Mouse (Mus musculus): ENCODE data around the gene Fmo4.

Gene Fmo4

DNA sequence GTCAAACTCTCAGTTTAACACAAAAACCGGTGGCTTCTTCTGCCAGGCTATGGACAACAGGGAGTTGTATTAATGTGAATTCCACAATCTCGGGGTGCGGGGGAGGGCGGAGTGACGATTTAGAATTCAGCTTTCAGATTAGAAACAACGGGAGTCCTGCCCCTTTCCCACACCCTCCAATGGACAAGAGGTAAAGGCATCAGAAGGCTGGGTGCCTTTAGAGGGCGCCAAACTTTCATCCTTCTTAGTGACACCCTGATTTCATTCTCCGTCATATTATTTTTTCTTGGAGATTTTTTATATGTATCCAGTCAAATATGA lies at the start of gene Fmo4:
TSS of gene Fmo4 (minus strand) at position 137 of the 321 bp plus-strand sequence.
- peak in 1 of 2 experiments; percentile 9 for DNase-seq (ENCODE audit: low spot score in 2 of 2)

- no peak for DNase-seq (ENCODE audit: low spot score in 2 of 2)
Observed at GRCm38 (mm10) chr1:162862328-162862727, 48.6 kb upstream of the Fmo4 start.

DNA sequence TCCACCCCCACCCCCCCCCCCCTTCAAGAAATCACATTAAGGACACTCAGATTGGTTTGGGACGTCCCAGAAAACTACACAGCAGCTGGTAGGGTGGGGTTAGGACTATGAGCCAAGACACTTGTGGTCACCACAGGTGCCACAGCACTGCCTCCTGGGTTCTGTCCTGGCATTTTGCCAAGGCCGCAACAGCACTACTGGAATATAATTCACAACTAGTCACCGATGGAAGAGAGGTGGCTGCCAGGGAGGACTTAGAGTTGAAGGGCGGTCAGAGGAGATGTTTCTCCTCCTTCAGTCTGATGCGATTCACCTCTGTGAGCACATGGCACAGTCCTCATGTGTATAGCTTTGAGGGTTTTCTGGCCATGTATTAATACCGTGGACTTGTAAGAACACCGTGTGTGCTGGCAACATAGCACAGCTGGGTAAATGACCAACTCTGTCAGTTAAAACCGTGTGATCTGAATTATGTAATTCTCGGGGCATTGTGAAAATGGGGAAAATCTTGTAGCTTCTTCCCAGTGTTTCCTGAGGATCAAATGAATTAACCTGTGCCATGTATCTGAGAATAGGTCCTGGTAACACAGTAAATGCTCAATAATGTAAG lies 46.3 kb upstream of the Fmo4 start:
- DNase-seq (ENCODE audit: low spot score in 2 of 2) = no peak

GRCm38 (mm10) chr1:162859545-162859976 lies 45.8 kb upstream of the Fmo4 start:
- no peak for DNase-seq (ENCODE audit: low spot score in 2 of 2)

DNA sequence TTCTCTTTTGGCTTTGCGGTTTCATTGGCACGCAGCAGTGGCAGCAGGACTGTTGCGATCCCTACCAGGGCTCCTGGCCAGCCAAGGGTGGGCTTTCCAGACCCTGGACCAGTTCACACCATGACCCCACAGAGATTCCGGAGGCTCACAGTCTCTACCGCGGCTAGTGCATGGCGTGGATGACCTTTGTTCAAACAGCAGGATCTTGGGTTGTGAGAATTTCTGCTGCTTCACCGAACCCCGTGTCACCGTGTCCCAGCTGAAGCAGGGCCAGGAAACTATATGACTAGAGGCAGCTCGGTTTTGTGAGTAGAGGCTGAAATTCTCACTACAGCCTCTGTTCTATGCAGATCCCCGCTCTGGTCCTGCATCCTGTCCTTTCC lies 45.0 kb upstream of the Fmo4 start:
- DNase-seq (ENCODE audit: low spot score in 2 of 2) = no peak

DNA sequence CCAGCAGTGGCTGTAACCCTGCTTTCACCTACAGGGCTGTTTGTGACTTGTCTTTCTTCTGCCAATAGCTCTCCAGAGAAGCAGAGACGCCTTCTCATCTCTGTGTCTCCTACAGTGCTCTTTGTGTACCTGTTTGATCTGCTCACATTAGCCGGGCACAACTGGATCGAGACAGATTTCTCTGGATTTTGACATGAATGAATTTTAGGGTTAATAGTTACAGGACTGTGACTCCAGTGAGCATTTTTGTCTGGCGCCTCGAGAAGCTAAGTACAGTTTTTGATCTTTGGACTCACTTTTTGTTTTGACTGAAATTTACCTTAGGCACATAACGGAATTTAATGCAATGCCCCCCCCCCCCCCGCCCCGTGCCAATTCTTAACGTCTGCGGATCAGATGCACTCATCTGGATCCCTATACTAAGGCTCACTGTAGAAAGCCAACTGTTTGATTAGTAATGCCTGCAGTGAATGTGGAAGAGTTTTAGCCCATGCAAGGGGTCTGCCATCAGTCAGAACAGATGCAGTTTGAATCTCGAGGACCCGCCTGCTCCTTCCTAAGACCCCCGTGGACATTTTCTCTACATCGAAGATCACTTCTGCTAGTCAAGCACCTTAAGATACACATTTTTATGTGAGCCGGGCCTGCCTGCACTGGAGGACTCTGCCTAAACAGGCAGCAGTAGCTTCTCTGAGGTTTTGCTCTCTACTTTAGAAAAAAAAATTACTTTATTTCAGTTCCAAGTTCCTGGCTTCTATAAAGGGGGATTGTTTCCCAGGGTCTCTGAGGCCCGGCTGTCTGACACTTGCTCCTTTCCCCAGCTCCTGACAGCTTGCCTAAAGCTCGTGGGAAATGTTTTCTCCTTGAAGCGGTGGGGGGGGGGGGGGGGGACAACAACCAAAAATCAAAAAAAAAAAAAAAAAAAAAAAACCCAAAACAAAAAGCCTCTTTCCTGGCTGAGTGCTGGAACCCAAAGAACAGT lies 44.3 kb upstream of the Fmo4 start:
- DNase-seq (ENCODE audit: low spot score in 2 of 2) = no peak

DNA sequence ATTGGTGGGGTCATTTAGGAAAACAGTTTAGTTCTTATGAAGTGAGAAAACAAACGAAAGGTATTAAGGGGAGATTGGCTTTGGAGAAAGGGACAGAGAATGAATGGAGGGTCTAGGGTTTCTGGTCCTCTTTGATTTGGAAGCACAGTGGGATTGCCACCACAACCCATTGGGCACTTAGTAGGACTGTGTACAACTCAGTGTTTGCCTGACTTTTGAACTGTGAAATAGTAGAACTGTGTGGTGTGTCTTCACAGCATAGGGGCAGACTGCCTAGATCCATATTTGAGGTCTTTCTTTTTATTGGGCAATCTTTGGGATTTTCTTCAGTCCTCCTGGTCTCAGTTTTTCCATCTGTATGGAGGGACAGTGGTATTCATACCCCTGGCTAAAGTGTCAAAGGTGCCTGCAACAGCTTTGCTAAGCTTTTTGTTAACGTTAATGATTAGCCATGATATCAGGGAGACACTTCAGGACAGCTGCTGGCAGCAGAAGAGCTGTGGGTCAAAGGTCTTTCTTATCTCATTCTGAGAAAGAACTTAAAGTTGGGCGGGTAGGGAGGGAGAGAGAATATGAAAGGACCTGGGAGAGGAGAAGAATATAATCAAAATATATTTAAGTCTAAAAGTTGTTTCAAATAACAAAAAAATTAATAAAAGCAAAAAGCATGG lies 40.2 kb upstream of the Fmo4 start:
- DNase-seq (ENCODE audit: low spot score in 2 of 2) = no peak

DNA sequence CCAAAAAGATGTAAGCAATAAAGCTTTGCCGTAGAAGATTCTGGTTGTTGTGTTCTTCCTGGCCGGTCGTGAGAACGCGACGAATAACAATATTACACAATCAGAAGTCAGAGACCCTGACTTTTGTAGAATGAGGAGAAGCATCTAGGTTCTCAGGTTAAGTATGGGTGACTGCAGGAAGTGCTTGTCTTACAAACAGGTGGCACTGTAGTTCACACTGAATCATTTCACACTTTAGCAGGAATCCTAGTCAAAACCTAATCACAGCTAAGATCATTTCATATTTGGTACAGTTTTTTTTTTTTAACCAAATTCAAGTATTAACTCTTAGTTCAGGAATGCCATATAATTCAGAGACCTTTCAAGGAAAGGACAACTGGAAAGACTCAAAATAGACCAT lies 33.8 kb upstream of the Fmo4 start:
- no peak for DNase-seq (ENCODE audit: low spot score in 2 of 2)

GRCm38 (mm10) chr1:162840211-162840610 lies 26.4 kb upstream of the Fmo4 start:
- DNase-seq (ENCODE audit: low spot score in 2 of 2) = no peak

DNA sequence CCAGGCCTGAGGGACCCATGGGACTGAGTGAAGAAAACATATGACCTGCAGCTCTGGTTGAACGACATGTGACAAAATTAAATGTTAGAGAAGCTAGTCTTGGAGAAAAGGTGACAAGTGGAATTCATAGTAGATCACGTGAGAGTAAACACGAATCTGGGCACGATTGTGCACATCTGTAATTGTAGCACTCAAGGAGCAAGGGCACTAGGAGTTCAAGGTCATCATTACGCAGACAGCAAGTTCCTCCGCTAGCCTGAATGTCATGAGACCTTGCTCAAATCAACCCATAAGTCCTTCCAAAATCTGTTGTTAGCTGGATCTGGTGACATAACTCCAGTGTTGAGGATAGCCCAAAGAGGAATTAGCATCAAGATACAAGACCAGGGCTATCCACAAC lies 25.2 kb upstream of the Fmo4 start:
- DNase-seq (ENCODE audit: low spot score in 2 of 2) = no peak

DNA sequence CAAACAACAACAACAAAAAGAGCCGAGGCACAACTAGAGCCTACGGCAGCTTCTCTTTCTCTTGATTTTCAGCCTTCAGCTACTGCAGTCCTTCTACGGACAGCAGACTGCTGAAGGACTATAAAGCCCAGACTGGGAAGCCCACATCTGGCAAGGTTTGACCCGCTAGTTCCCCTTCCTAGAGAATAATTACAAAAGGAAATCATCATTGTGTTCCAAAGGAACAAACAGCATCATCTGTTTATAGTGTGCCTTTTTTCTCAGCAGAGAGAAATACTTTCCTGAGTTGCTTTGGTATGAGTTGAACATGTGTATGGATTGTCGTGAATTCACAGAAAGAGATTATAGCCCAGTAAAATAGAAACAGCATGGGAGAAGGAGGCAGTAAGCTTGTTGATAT lies 20.6 kb upstream of the Fmo4 start:
- no peak for DNase-seq (ENCODE audit: low spot score in 2 of 2)

DNA sequence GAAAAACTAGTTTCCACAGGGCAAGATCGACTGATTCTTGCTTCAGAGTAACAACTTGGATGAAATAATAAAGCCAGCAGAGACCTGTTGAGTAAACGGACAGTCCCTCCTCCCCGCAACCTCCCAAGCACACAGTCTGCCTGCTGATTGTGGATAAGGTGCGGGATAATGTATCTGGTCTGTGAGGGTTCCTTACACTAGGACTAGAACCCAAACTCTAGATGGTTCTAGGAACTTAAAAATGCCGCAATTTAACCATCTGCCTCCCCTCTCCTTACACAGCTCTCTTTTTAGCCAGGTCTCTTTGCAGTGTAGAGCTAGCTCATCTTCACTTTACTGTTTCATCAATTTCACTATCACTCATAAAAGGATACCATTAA lies 18.8 kb upstream of the Fmo4 start:
- no peak for DNase-seq (ENCODE audit: low spot score in 2 of 2)

- no peak for DNase-seq (ENCODE audit: low spot score in 2 of 2)
Observed at GRCm38 (mm10) chr1:162831838-162832573, 18.2 kb upstream of the Fmo4 start.

DNA sequence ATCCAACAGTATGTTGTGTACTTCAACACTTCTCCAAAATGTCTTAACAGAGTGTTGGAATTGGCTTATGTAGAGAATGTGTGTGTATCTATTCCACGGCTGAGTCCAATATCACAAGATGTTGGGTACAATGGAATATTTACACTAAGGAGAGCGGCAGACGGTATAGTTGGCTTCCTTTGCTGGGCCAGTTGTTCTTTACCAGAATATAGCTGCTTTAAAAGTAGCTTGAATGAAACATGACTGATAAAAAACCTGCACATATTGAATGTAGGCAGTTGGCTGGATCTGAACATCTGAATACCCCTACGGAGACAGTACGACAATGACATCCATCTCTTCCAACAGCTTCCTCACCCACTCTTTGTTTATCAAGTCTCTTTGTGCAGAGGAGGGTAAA lies 5.5 kb upstream of the Fmo4 start:
- DNase-seq (ENCODE audit: low spot score in 2 of 2) = peak in 1 of 2 experiments; percentile 7

DNA sequence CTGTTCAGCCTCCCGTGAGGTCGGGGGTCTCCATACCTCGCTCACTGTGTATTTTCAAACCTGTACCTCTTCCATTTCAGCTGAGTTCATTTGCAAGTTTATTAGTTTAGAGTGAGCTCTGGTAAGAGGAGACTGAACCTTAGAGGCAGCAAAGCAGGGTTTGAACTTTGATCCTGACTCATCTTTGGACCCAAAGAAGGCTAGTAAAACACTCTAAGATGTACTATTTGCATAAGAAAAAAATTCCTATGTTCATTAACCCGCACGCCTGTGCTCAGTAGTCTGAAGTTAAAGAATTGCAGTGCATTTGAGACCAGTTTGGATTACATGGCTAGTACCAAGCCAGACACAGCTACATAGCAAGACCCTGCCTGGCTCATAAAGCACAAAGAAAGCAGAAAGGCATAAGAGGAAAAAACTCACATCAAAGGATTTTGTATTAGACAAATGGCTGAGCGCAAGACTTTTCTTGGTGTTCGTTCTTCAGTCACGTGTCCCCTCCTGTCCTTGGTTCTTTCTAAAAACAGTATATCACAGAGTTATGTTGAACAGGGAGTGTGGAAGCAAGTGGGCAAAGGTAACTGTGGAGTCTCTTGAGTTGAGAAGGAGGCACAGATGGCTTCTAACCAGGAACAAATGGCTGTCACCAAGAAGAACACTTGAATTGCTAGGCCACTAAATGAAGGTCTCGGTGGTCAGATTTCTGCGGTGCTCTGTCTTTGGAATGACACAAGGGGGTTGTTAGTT lies 1.8 kb upstream of the Fmo4 start:
- no peak for DNase-seq (ENCODE audit: low spot score in 2 of 2)

DNA sequence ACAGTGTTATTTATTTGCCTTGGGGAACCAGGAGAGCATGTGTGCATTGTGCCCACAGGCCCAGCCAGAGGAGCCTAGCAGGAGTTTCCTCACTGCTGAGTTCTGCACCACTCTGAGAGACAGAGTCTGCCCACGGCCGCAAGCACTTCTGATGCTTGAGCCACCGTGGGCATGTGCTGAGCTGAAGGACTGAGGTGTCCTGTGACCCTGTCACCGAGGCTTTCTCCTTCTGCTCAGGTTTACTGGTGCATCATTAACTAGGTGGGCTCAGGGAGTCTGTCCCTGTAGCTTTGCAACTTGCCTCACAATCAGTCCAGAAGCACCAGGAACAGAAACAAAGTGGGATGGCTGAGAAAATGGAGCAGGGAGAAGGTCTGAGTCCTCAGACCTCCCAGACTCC lies 1.2 kb upstream of the Fmo4 start:
- DNase-seq (ENCODE audit: low spot score in 2 of 2) = no peak

DNA sequence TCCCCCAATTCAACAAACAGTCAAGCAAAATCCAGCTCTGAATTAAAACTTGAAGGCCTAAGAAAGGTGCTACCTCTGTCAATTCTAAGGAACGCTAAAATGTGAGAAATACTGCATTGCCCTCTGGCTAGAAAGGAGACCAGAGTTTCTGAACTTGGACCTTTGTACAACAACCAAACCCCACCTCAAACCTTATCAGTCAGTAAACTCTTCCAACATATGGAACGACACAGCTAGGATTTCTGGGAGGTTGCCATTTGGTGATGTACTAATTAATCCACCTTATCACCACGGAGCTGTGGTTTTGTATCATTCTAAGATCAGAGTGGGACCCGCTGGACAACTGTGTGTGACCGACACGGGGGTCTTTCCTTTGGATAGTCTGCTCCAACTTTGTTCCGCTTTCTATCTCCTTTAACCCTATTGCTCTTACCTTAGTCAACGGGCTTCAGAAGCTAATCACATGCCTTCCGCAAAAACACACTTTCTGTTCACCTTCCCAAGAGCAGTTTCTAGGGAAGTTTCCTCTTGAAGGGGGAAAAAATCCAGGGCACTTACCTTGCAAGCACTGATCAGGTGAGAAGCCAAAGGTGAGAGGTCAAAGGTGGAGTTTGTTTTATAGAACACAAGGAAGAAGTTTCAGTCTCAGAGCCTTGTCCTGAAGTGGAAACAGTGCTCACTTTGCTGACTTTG lies 483 bp downstream of the Fmo4 start:
- DNase-seq (ENCODE audit: low spot score in 2 of 2) = no peak

GRCm38 (mm10) chr1:162808541-162808940 lies 5.2 kb downstream of the Fmo4 start:
- no peak for DNase-seq (ENCODE audit: low spot score in 2 of 2)

GRCm38 (mm10) chr1:162807441-162807840 lies 6.3 kb downstream of the Fmo4 start:
- no peak for DNase-seq (ENCODE audit: low spot score in 2 of 2)

DNA sequence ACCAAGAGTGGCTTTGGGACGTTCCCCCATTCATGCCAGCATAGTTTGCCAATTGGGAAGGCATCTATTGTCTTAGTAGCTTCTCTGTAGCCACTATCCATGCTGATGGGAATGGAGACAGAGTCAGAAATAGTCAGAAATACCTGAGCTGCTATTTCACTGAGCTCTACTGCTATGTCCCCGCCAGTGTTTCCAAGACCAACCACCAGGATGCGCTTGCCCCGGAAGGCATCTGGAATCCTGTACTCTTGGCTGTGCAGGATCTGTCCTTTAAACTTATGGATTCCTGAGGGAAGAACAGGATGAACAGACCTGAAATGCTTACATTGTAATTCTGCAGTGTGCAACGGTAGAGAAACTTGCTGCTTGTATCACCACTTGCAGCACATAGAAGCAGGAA lies 8.8 kb downstream of the Fmo4 start:
- no peak for DNase-seq (ENCODE audit: low spot score in 2 of 2)

DNA sequence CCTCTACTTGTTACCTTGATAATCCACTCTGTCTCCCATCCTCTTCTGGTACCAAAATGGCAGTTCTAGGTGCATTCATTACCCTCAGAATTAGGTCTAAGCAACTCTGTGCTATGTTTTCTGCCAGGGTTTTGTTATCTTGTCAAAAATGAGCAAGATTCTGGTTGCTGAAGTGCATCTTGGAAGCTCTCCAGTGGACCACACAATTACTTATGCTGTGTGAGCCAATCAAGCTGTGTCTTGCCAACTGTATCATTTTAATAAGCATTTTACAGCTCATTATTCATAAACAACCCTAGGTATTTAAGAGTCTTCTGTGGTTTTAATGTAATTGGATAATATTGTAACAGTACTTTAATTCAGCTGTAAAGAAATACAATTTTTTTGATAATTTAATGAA lies 17.3 kb downstream of the Fmo4 start:
- DNase-seq (ENCODE audit: low spot score in 2 of 2) = no peak
